Mouse (Mus musculus) spleen, postnatal 36 days (tissue): ENCODE data around the gene Pald1.
A peak's percentile ranks its signal among the peaks of the same experiment; 100 is the strongest.

Experiments
- DNase-seq, 2 experiments: peaks; one replicate each; pipeline ENCODE4 v3.0.0; 2022; ENCODE audit warnings: low spot score in 2 of 2, mixed read lengths in 1 of 2

Gene Pald1

GRCm38 (mm10) chr10:61383021-61383714 is at the start of gene Pald1:
TSS of gene Pald1 (minus strand) at chr10:61383530.
- DNase-seq = peak; percentile 31 to 43

GRCm38 (mm10) chr10:61431375-61431774 is 48.0 kb upstream of the Pald1 start:
- DNase-seq = no peak

- DNase-seq = no peak
These were observed 45.7 kb upstream of the Pald1 start for GRCm38 (mm10) chr10:61429043-61429442.

GRCm38 (mm10) chr10:61428416-61428815 is 45.1 kb upstream of the Pald1 start:
- DNase-seq = no peak

GRCm38 (mm10) chr10:61427951-61428350 is 44.6 kb upstream of the Pald1 start:
- no peak for DNase-seq

GRCm38 (mm10) chr10:61426251-61426757 is 43.0 kb upstream of the Pald1 start:
- no peak for DNase-seq

- DNase-seq = no peak
These were observed 41.7 kb upstream of the Pald1 start for GRCm38 (mm10) chr10:61425047-61425446.

- no peak for DNase-seq
These were observed 41.2 kb upstream of the Pald1 start for GRCm38 (mm10) chr10:61424500-61424899.

- DNase-seq = no peak
These were observed 40.0 kb upstream of the Pald1 start for GRCm38 (mm10) chr10:61423289-61423688.

- DNase-seq = no peak
These were observed 39.5 kb upstream of the Pald1 start for GRCm38 (mm10) chr10:61422861-61423260.

- no peak for DNase-seq
These were observed 36.7 kb upstream of the Pald1 start for GRCm38 (mm10) chr10:61420011-61420410.

GRCm38 (mm10) chr10:61419146-61419545 is 35.8 kb upstream of the Pald1 start:
- no peak for DNase-seq

GRCm38 (mm10) chr10:61418131-61418900 is 35.0 kb upstream of the Pald1 start:
- DNase-seq = no peak

- no peak for DNase-seq
These were observed 34.3 kb upstream of the Pald1 start, which contains the start of gene Nodal for GRCm38 (mm10) chr10:61417672-61418071. TSS of gene Nodal (plus strand) at chr10:61417972.

GRCm38 (mm10) chr10:61417046-61417445 is 33.7 kb upstream of the Pald1 start:
- DNase-seq = no peak

GRCm38 (mm10) chr10:61416561-61416960 is 33.2 kb upstream of the Pald1 start:
- DNase-seq = no peak

GRCm38 (mm10) chr10:61415890-61416289 is 32.6 kb upstream of the Pald1 start:
- DNase-seq = no peak

GRCm38 (mm10) chr10:61415240-61415639 is 31.9 kb upstream of the Pald1 start:
- no peak for DNase-seq

- DNase-seq = peak in 1 of 2 experiments; percentile 35
These were observed 29.7 kb upstream of the Pald1 start for GRCm38 (mm10) chr10:61412910-61413625.

GRCm38 (mm10) chr10:61410193-61410592 is 26.9 kb upstream of the Pald1 start:
- DNase-seq = no peak

- DNase-seq = no peak
These were observed 26.4 kb upstream of the Pald1 start for GRCm38 (mm10) chr10:61409776-61410175.

- DNase-seq = no peak
These were observed 22.6 kb upstream of the Pald1 start for GRCm38 (mm10) chr10:61405958-61406357.
